Mouse (Mus musculus) ES-Bruce4 (cell line): ENCODE measurements at regions not wholly inside any gene's neighbourhood (a gene's known extent, or its start where the extent isn't known, plus 50 kb on each side); places are given as distances from the start of the nearest gene placed in this dataset.

Source experiments
- H3K27ac ChIP-seq: 2 replicates; pipeline ENCODE4 v1.5.1; 2012; ENCODE audit warnings: low read length, inconsistent platforms; ENCODE audit not compliant: insufficient read depth
- H3K27me3 ChIP-seq: 2 replicates; pipeline ENCODE4 v1.6.1; 2012; ENCODE audit warnings: mild to moderate bottlenecking, low read length, inconsistent platforms; ENCODE audit not compliant: control insufficient read depth, poor library complexity, insufficient read depth, severe bottlenecking
- H3K36me3 ChIP-seq: 2 replicates; pipeline ENCODE4 v1.6.1; 2012; ENCODE audit warnings: inconsistent platforms, mild to moderate bottlenecking, low read length, moderate library complexity; ENCODE audit not compliant: control insufficient read depth, poor library complexity, insufficient read depth, severe bottlenecking
- H3K4me1 ChIP-seq: one replicate; pipeline ENCODE4 v1.8.1; 2011; ENCODE audit warnings: low read length; ENCODE audit not compliant: control insufficient read depth, insufficient read depth
- H3K4me3 ChIP-seq: 2 replicates; pipeline ENCODE4 v1.5.1; 2011; ENCODE audit warnings: low read depth, mild to moderate bottlenecking, low read length
- H3K9ac ChIP-seq: 2 replicates; pipeline ENCODE4 v1.6.1; 2012; ENCODE audit warnings: low read depth, mild to moderate bottlenecking, inconsistent platforms; ENCODE audit not compliant: poor library complexity, severe bottlenecking
- H3K9me3 ChIP-seq: replicated peaks from 2 replicates; pipeline ENCODE4 v1.6.1; 2012; ENCODE audit warnings: mild to moderate bottlenecking, low read length, inconsistent platforms; ENCODE audit not compliant: control insufficient read depth, poor library complexity, insufficient read depth, severe bottlenecking
- CTCF ChIP-seq: IDR thresholded peaks from one replicate; pipeline ENCODE4 v1.8.1; 2011; ENCODE audit warnings: low read depth, low read length
- EP300 ChIP-seq: IDR thresholded peaks from 2 replicates; pipeline ENCODE4 v1.6.1; 2011; ENCODE audit warnings: low read depth, low read length; ENCODE audit not compliant: insufficient read depth
- POLR2A ChIP-seq: IDR thresholded peaks from one replicate; pipeline ENCODE4 v1.8.1; 2011; ENCODE audit warnings: low read length; ENCODE audit not compliant: insufficient read depth

GRCm38 (mm10) chr5:111527741-111528140, 110.6 kb downstream of the Mn1 start:
- Histone ChIP-seq H3K36me3 (no peaks in the 10 kb centered on the region), H3K27ac (no peak overlapping the region), H3K27me3 (no peaks in the 10 kb centered on the region), H3K4me1 (no peaks in the 10 kb centered on the region), H3K4me3 (no peak overlapping the region), H3K9ac (no peak overlapping the region), H3K9me3 (no peaks in the 10 kb centered on the region)
- TF ChIP-seq CTCF (no peak), POLR2A (no peak), EP300 (no peak)

DNA sequence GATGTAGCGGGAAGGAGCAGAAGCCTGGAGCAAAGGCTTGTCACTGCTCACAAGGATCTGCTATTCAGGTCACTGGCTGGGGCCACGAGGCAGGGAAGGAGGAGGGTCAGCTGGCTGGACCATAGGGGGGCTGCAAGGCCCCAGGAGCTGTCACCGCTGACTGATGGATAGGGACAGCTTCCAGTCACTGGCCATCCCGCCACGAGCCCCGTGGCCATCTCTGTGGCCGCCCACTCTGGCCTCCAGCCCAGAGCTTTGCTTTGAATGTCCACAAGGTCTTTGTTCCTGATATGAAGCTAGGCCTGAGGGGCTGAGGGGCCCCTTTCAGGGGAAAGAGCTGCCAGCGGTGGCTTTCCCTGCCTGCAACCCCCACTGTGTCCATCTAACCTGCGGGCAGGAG, 111.9 kb downstream of the Mn1 start:
- H3K9me3 ChIP-seq, result no peaks in the 10 kb centered on the region
- H3K9ac ChIP-seq, result no peak overlapping the region
- H3K4me3 ChIP-seq, result no peak overlapping the region
- H3K27me3 ChIP-seq, result no peaks in the 10 kb centered on the region
- no peak for TF ChIP-seq CTCF
- TF ChIP-seq EP300, result no peak
- TF ChIP-seq POLR2A, result no peak
- H3K4me1 ChIP-seq, result no peaks in the 10 kb centered on the region
- no peak overlapping the region for H3K27ac ChIP-seq
- no peaks in the 10 kb centered on the region for H3K36me3 ChIP-seq

- no peaks in the 10 kb centered on the region for H3K36me3 ChIP-seq
- no peak overlapping the region for H3K9ac ChIP-seq
- H3K27me3 ChIP-seq, result no peaks in the 10 kb centered on the region
- TF ChIP-seq CTCF (no peak), POLR2A (no peak), EP300 (no peak)
- H3K27ac ChIP-seq, result no peak overlapping the region
- H3K9me3 ChIP-seq, result no peaks in the 10 kb centered on the region
- H3K4me3 ChIP-seq, result no peak overlapping the region
- no peaks in the 10 kb centered on the region for H3K4me1 ChIP-seq
Measured at GRCm38 (mm10) chr5:111530628-111531524, 113.7 kb downstream of the Mn1 start.

DNA sequence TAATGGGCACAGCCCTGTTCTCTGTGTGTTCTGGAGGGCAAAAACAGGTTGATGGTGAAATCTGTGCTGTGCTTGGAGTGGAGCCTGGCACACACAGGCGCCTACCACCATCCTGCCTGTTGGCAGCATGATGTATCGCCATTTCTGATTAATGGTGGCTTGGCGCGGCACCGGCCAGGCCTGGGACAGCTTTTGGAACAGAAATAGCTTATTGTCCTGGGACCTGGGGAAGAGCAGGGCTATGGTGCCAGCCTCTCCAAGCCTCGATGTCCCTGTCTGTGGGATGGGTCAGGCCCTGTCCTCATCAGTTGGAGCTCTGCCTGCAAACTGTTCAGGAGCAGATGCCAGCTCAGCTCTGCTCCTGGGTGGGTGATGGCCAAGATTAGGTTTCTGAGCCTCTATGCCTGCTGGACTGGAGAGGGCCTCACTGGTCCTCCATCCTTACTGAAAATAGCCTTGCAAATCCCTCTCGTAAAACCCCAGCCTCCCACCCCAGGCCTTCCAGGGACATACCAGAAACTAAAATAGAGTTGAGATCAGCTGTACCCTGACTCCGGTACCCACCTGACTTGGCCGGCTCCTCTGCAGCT, 115.4 kb downstream of the Mn1 start:
- H3K4me1 ChIP-seq, result no peaks in the 10 kb centered on the region
- no peaks in the 10 kb centered on the region for H3K27me3 ChIP-seq

GRCm38 (mm10) chr5:111535978-111536377, 118.8 kb downstream of the Mn1 start:
- Histone ChIP-seq H3K4me1 (no peaks in the 10 kb centered on the region), H3K27me3 (no peaks in the 10 kb centered on the region), H3K27ac (no peak overlapping the region), H3K9me3 (no peaks in the 10 kb centered on the region), H3K9ac (no peak overlapping the region), H3K36me3 (no peaks in the 10 kb centered on the region), H3K4me3 (no peak overlapping the region)
- TF ChIP-seq CTCF, result no peak
- TF ChIP-seq EP300, result no peak
- no peak for TF ChIP-seq POLR2A

More for the DNA sequence above, 115.4 kb downstream of the Mn1 start:
- H3K9me3 ChIP-seq, result no peaks in the 10 kb centered on the region
- no peaks in the 10 kb centered on the region for H3K36me3 ChIP-seq
- no peak overlapping the region for H3K27ac ChIP-seq
- TF ChIP-seq CTCF (no peak), EP300 (no peak), POLR2A (no peak)
- H3K4me3 ChIP-seq, result no peak overlapping the region
- no peak overlapping the region for H3K9ac ChIP-seq
